Mouse (Mus musculus): ENCODE results near the gene Adamts18. TPM values are rescaled to one million over a fixed set of nuclear protein-coding genes. Genes with fewer than 3 reads are reported as not detected.

Gene Adamts18
- polyA plus RNA-seq, 2 experiments, result 2.7 to 3.1 TPM

- H3K4me1 ChIP-seq (ENCODE audit: control insufficient read depth, insufficient read depth, low read length), result peaks cover 6% of the 10 kb centered on the region; the same call in 1 of the 2 replicates
- TF ChIP-seq POLR2A (IDR thresholded peaks at IDR 0.05; ENCODE audit: borderline replicate concordance, extremely low read depth, insufficient read depth, insufficient read length), result no peak
- no peaks in the 10 kb centered on the region for H3K9me3 ChIP-seq (ENCODE audit: control insufficient read depth, low read length)
- no peak overlapping the region for H3K9ac ChIP-seq (ENCODE audit: low read depth, low read length, severe bottlenecking)
- ATAC-seq (ENCODE audit: low FRiP score, low read depth), result no peak
- H3K4me2 ChIP-seq (replicated peaks; ENCODE audit: low read depth, low read length, severe bottlenecking), result no peak overlapping the region
- H3K27me3 ChIP-seq (ENCODE audit: control insufficient read depth, insufficient read depth, low read length), result 0 out of 2 replicates have a peak, but pooled peaks cover 5% of the 10 kb centered on the region
- H3K4me3 ChIP-seq (replicated peaks; ENCODE audit: low read length), result no peak overlapping the region
- DNase-seq (ENCODE audit: low spot score), result no peak
- no peak overlapping the region for H3K27ac ChIP-seq (replicated peaks; ENCODE audit: low read depth, low read length)
- WGBS, result 58% methylated on average over 2 of the region's 2 CpGs
- H3K36me3 ChIP-seq (ENCODE audit: control insufficient read depth, insufficient read depth, low read length), result no peaks in the 10 kb centered on the region
These were observed 173.3 kb downstream of the Adamts18 start for GRCm38 (mm10) chr8:113675281-113675680.

DNA sequence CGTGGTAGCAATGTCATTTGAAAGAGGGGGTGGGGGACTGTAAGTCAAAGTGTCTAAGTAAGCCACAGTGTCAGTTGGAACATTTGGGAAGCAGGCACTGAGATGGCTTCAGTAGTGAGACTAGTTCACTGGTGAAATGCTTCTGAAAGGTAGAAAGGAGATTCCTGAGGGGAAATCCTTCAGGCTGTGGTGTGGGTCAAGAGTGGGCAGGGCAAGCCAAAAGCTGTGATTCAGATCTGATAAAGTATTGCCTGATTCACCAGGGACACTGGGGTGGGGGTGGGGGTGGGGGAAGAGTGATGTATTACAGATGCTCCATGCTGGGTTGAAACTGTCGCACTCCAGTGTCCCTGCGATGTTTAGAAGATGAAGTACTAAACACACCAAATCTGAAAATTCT lies 173.9 kb downstream of the Adamts18 start:
- 63% methylated on average over 3 of the region's 3 CpGs for WGBS
- H3K36me3 ChIP-seq (ENCODE audit: control insufficient read depth, insufficient read depth, low read length), result no peaks in the 10 kb centered on the region
- H3K9ac ChIP-seq (ENCODE audit: low read depth, low read length, severe bottlenecking), result no peak overlapping the region
- H3K4me1 ChIP-seq (ENCODE audit: control insufficient read depth, insufficient read depth, low read length), result peaks cover 6% of the 10 kb centered on the region; the same call in 1 of the 2 replicates
- 0 out of 2 replicates have a peak, but pooled peaks cover 10% of the 10 kb centered on the region for H3K27me3 ChIP-seq (ENCODE audit: control insufficient read depth, insufficient read depth, low read length)
- H3K4me2 ChIP-seq (replicated peaks; ENCODE audit: low read depth, low read length, severe bottlenecking), result no peak overlapping the region
- H3K27ac ChIP-seq (replicated peaks; ENCODE audit: low read depth, low read length), result no peak overlapping the region
- no peaks in the 10 kb centered on the region for H3K9me3 ChIP-seq (ENCODE audit: control insufficient read depth, low read length)
- no peak for TF ChIP-seq POLR2A (IDR thresholded peaks at IDR 0.05; ENCODE audit: borderline replicate concordance, extremely low read depth, insufficient read depth, insufficient read length)
- ATAC-seq (ENCODE audit: low FRiP score, low read depth) (no peak), DNase-seq (ENCODE audit: low spot score) (no peak)
- H3K4me3 ChIP-seq (replicated peaks; ENCODE audit: low read length), result no peak overlapping the region

DNA sequence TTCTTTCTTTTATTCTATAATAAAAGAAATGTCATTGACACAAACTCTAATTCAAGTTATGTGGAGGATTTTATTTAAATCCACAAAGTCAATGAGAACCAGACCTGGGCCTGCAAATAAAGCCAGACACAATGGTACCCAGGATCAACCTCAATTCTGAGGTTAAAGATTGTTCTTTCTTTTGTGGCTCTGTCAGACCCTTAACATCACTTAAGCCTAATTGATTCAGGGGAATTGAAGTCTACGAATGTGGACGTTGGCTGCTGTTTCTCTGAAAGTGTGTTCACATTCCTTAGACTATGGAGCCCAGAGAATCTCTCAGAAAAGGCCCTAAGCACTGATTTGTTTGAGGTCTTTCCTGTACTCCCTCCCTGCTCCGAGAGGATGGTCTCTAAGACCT lies 175.2 kb downstream of the Adamts18 start:
- Histone ChIP-seq H3K4me2 (replicated peaks; ENCODE audit: low read depth, low read length, severe bottlenecking) (no peak overlapping the region), H3K9me3 (ENCODE audit: control insufficient read depth, low read length) (no peaks in the 10 kb centered on the region), H3K36me3 (ENCODE audit: control insufficient read depth, insufficient read depth, low read length) (no peaks in the 10 kb centered on the region), H3K9ac (ENCODE audit: low read depth, low read length, severe bottlenecking) (no peak overlapping the region), H3K27ac (replicated peaks; ENCODE audit: low read depth, low read length) (no peak overlapping the region), H3K27me3 (ENCODE audit: control insufficient read depth, insufficient read depth, low read length) (0 out of 2 replicates have a peak, but pooled peaks cover 13% of the 10 kb centered on the region), H3K4me3 (replicated peaks; ENCODE audit: low read length) (no peak overlapping the region), H3K4me1 (ENCODE audit: control insufficient read depth, insufficient read depth, low read length) (peaks cover 6% of the 10 kb centered on the region; the same call in 1 of the 2 replicates)
- TF ChIP-seq POLR2A (IDR thresholded peaks at IDR 0.05; ENCODE audit: borderline replicate concordance, extremely low read depth, insufficient read depth, insufficient read length), result no peak
- WGBS, result 47% methylated on average over 3 of the region's 3 CpGs
- DNase-seq (ENCODE audit: low spot score), result no peak
- ATAC-seq (ENCODE audit: low FRiP score, low read depth), result no peak

DNA sequence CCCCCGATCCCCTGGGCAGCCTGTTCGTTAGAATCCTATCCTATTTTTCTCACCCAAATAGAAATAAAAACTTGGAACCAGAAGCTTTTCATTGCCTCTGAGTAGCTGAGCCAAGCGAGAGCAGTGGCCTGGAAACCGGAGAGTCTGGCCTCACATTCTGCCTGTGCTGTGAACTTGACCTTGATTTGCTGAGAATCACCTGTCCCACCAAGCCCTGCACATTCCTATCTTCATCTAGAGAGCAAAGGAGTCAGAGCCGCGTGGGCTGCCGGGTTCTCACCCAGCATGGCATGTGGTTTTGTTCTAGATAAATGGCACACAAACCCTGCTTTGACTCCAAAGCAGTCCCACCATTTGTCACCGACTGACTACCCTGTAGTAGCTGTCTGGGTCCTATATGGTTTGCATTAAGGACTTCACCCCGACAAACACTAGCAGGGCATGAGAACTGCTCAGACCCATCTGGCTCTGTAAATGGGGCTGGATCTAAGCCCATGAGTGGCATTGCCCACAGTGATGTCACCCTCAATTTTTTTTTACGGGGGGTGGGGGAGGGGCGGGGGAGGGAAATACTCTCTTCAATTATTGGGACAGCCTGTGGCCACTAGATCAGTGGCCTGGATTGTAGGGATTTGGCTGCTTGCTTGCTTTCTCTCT lies 175.8 kb downstream of the Adamts18 start:
- TF ChIP-seq POLR2A (IDR thresholded peaks at IDR 0.05; ENCODE audit: borderline replicate concordance, extremely low read depth, insufficient read depth, insufficient read length), result no peak
- Histone ChIP-seq H3K9ac (ENCODE audit: low read depth, low read length, severe bottlenecking) (no peak overlapping the region), H3K27me3 (ENCODE audit: control insufficient read depth, insufficient read depth, low read length) (peaks cover 17% of the 10 kb centered on the region; the same call in 1 of the 2 replicates), H3K4me1 (ENCODE audit: control insufficient read depth, insufficient read depth, low read length) (peaks cover 6% of the 10 kb centered on the region; the same call in 1 of the 2 replicates), H3K4me2 (replicated peaks; ENCODE audit: low read depth, low read length, severe bottlenecking) (no peak overlapping the region), H3K9me3 (ENCODE audit: control insufficient read depth, low read length) (no peaks in the 10 kb centered on the region), H3K27ac (replicated peaks; ENCODE audit: low read depth, low read length) (no peak overlapping the region), H3K36me3 (ENCODE audit: control insufficient read depth, insufficient read depth, low read length) (no peaks in the 10 kb centered on the region), H3K4me3 (replicated peaks; ENCODE audit: low read length) (no peak overlapping the region)
- 56% methylated on average over 11 of the region's 11 CpGs for WGBS
- ATAC-seq (ENCODE audit: low FRiP score, low read depth), result no peak
- DNase-seq (ENCODE audit: low spot score), result no peak

DNA sequence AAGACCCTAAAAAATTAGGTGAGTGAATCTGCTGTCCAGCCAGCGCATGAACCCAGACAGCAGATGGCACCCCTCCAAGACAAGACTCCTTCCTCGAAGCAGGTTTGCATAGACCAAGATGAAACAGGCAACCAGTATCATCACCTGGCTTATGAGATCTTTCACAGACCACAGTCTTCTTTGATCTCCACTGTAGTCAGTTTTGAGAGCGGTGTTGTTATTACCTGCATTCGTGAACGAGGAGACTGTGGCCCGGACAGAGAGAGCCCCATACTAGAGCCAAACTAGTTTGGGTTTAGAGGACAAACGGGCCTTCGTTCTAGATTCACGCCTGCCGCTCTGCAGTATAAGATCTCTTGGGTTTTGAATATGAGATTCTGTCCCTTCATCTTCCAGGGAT lies 178.6 kb downstream of the Adamts18 start:
- no peak for DNase-seq (ENCODE audit: low spot score)
- WGBS, result 65% methylated on average over 10 of the region's 10 CpGs
- H3K27ac ChIP-seq (replicated peaks; ENCODE audit: low read depth, low read length), result no peak overlapping the region
- H3K4me2 ChIP-seq (replicated peaks; ENCODE audit: low read depth, low read length, severe bottlenecking), result no peak overlapping the region
- no peaks in the 10 kb centered on the region for H3K9me3 ChIP-seq (ENCODE audit: control insufficient read depth, low read length)
- no peaks in the 10 kb centered on the region for H3K36me3 ChIP-seq (ENCODE audit: control insufficient read depth, insufficient read depth, low read length)
- no peak overlapping the region for H3K4me3 ChIP-seq (replicated peaks; ENCODE audit: low read length)
- H3K4me1 ChIP-seq (ENCODE audit: control insufficient read depth, insufficient read depth, low read length), result peaks cover 14% of the 10 kb centered on the region
- ATAC-seq (ENCODE audit: low FRiP score, low read depth), result no peak
- no peak overlapping the region for H3K9ac ChIP-seq (ENCODE audit: low read depth, low read length, severe bottlenecking)
- H3K27me3 ChIP-seq (ENCODE audit: control insufficient read depth, insufficient read depth, low read length), result peaks cover 24% of the 10 kb centered on the region; the same call in 1 of the 2 replicates
- TF ChIP-seq POLR2A (IDR thresholded peaks at IDR 0.05; ENCODE audit: borderline replicate concordance, extremely low read depth, insufficient read depth, insufficient read length), result no peak
